Mouse (Mus musculus): ENCODE results near the gene Hcfc2. TPM values are rescaled to one million over a fixed set of nuclear protein-coding genes. Genes with fewer than 3 reads are reported as not detected.
A peak's percentile ranks its signal among the peaks of the same experiment; 100 is the strongest.

Hcfc2 gene
- total and polyA plus RNA-seq, 2 experiments from 2014 or later = 31.1 to 31.5 TPM

- H3K4me1 ChIP-seq (ENCODE audit: insufficient read depth) = peaks cover 18% of the 10 kb centered on the region
- H3K4me2 ChIP-seq (ENCODE audit: low read depth) = no peak overlapping the region
- H3K36me3 ChIP-seq (ENCODE audit: insufficient read depth) = peaks cover 39% of the 10 kb centered on the region
- no peak overlapping the region for H3K27ac ChIP-seq (ENCODE audit: low read depth, low read length)
- ATAC-seq = no peak
- no peak for DNase-seq
- H3K4me3 ChIP-seq (ENCODE audit: low read depth, low read length) = no peak overlapping the region
- no peak overlapping the region for H3K9ac ChIP-seq
- no peaks in the 10 kb centered on the region for H3K9me3 ChIP-seq (ENCODE audit: low read length)
- 92% methylated on average over 3 of the region's 3 CpGs for WGBS
- no peak for TF ChIP-seq CTCF (IDR thresholded peaks at IDR 0.05; ENCODE audit: low read depth)
- H3K27me3 ChIP-seq (ENCODE audit: insufficient read depth, low read length) = no peaks in the 10 kb centered on the region
Measured at GRCm38 (mm10) chr10:82758878-82759277, 62.9 kb downstream of the Hcfc2 start.

GRCm38 (mm10) chr10:82759706-82760105 is 63.7 kb downstream of the Hcfc2 start:
- Histone ChIP-seq H3K9me3 (ENCODE audit: low read length) (no peaks in the 10 kb centered on the region), H3K27me3 (ENCODE audit: insufficient read depth, low read length) (no peaks in the 10 kb centered on the region), H3K27ac (ENCODE audit: low read depth, low read length) (no peak overlapping the region), H3K4me2 (ENCODE audit: low read depth) (peak overlapping the region; percentile 46), H3K4me1 (ENCODE audit: insufficient read depth) (peaks cover 18% of the 10 kb centered on the region), H3K4me3 (ENCODE audit: low read depth, low read length) (no peak overlapping the region), H3K36me3 (ENCODE audit: insufficient read depth) (peaks cover 31% of the 10 kb centered on the region), H3K9ac (no peak overlapping the region)
- WGBS = 94% methylated on average over 5 of the region's 5 CpGs
- no peak for TF ChIP-seq CTCF (IDR thresholded peaks at IDR 0.05; ENCODE audit: low read depth)
- DNase-seq (no peak), ATAC-seq (no peak)

- no peak overlapping the region for H3K27ac ChIP-seq (ENCODE audit: low read depth, low read length)
- H3K9ac ChIP-seq = 0 out of 2 replicates have a peak overlapping the region, but pooled peaks have one; percentile 2
- peaks cover 19% of the 10 kb centered on the region for H3K36me3 ChIP-seq (ENCODE audit: insufficient read depth)
- ATAC-seq (no peak), DNase-seq (peak; percentile 56)
- no peak for TF ChIP-seq CTCF (IDR thresholded peaks at IDR 0.05; ENCODE audit: low read depth)
- 0 out of 2 replicates have a peak overlapping the region, but pooled peaks have one; percentile 13 for H3K4me3 ChIP-seq (ENCODE audit: low read depth, low read length)
- 50% methylated on average over 9 of the region's 9 CpGs for WGBS
- peak overlapping the region; percentile 46 for H3K4me2 ChIP-seq (ENCODE audit: low read depth)
- H3K4me1 ChIP-seq (ENCODE audit: insufficient read depth) = peaks cover 18% of the 10 kb centered on the region
- no peaks in the 10 kb centered on the region for H3K27me3 ChIP-seq (ENCODE audit: insufficient read depth, low read length)
- no peaks in the 10 kb centered on the region for H3K9me3 ChIP-seq (ENCODE audit: low read length)
Measured at GRCm38 (mm10) chr10:82761037-82761811, 65.3 kb downstream of the Hcfc2 start.

- peak overlapping the region; percentile 92 for H3K4me3 ChIP-seq (ENCODE audit: low read depth, low read length)
- peak; percentile 70 for DNase-seq
- peaks cover 18% of the 10 kb centered on the region for H3K4me1 ChIP-seq (ENCODE audit: insufficient read depth)
- H3K4me2 ChIP-seq (ENCODE audit: low read depth) = peak overlapping the region; percentile 58
- ATAC-seq = peak; percentile 8
- peak overlapping the region; percentile 91 for H3K9ac ChIP-seq
- TF ChIP-seq CTCF (IDR thresholded peaks at IDR 0.05; ENCODE audit: low read depth) = no peak
- H3K27ac ChIP-seq (ENCODE audit: low read depth, low read length) = peak overlapping the region; percentile 99
- peaks cover 6% of the 10 kb centered on the region; the same call in 1 of the 2 replicates for H3K36me3 ChIP-seq (ENCODE audit: insufficient read depth)
- H3K9me3 ChIP-seq (ENCODE audit: low read length) = no peaks in the 10 kb centered on the region
- 2% methylated on average over 31 of the region's 48 CpGs for WGBS
- H3K27me3 ChIP-seq (ENCODE audit: insufficient read depth, low read length) = no peaks in the 10 kb centered on the region
Measured at GRCm38 (mm10) chr10:82762756-82763681, 67.1 kb downstream of the Hcfc2 start.

GRCm38 (mm10) chr10:82763840-82764631 is 68.1 kb downstream of the Hcfc2 start, which contains the start of gene Nfyb:
Nfyb (minus strand) TSS chr10:82764144.
- Histone ChIP-seq H3K9me3 (ENCODE audit: low read length) (no peaks in the 10 kb centered on the region), H3K4me3 (ENCODE audit: low read depth, low read length) (peak within 1 kb of the TSS; percentile 92), H3K9ac (peak within 1 kb of the TSS; percentile 91), H3K27me3 (ENCODE audit: insufficient read depth, low read length) (no peaks in the 10 kb centered on the region), H3K4me2 (ENCODE audit: low read depth) (peak within 1 kb of the TSS; percentile 69), H3K27ac (ENCODE audit: low read depth, low read length) (peak within 1 kb of the TSS; percentile 99), H3K36me3 (ENCODE audit: insufficient read depth) (peaks cover 3% of the 10 kb centered on the region; the same call in 1 of the 2 replicates), H3K4me1 (ENCODE audit: insufficient read depth) (peaks cover 18% of the 10 kb centered on the region)
- peak; percentile 97 for ATAC-seq
- TF ChIP-seq CTCF (IDR thresholded peaks at IDR 0.05; ENCODE audit: low read depth) = no peak
- DNase-seq = peak; percentile 98
- WGBS = 2% methylated on average over 68 of the region's 68 CpGs

GRCm38 (mm10) chr10:82768901-82769300 is 72.9 kb downstream of the Hcfc2 start:
- no peaks in the 10 kb centered on the region for H3K9me3 ChIP-seq (ENCODE audit: low read length)
- ATAC-seq = no peak
- DNase-seq = no peak
- no peak overlapping the region for H3K4me3 ChIP-seq (ENCODE audit: low read depth, low read length)
- H3K4me1 ChIP-seq (ENCODE audit: insufficient read depth) = no peaks in the 10 kb centered on the region
- TF ChIP-seq CTCF (IDR thresholded peaks at IDR 0.05; ENCODE audit: low read depth) = no peak
- 30% methylated on average over 9 of the region's 9 CpGs for WGBS
- no peak overlapping the region for H3K4me2 ChIP-seq (ENCODE audit: low read depth)
- H3K9ac ChIP-seq = no peak overlapping the region
- H3K27ac ChIP-seq (ENCODE audit: low read depth, low read length) = no peak overlapping the region
- no peaks in the 10 kb centered on the region for H3K36me3 ChIP-seq (ENCODE audit: insufficient read depth)
- no peaks in the 10 kb centered on the region for H3K27me3 ChIP-seq (ENCODE audit: insufficient read depth, low read length)
